Mouse (Mus musculus): Measurements from ENCODE around the gene Stag3.

DNA sequence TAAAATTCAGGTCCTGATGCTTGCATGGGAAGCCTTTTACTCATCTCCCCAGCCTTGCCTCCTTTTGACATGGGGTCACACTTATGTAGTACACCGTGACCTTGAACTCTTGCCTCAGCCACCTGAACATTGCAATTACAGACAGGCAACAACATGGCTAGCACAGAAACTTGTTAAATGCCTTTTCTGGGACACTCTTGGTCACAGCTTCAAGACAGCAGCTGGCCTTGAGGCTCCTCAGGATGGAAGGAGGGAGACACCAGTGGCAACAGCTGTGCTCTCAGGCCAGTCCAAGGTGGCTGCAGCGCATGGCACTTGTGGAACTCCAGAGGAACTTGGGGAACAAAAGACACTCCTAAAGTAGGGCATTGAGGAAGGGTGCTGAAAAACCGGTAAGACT lies 12.9 kb upstream of the Stag3 start:
- TF ChIP-seq POLR2A (IDR thresholded peaks at IDR 0.05; ENCODE audit: insufficient read depth, low read length) (no peak), CTCF (IDR thresholded peaks at IDR 0.05; ENCODE audit: low read depth, low read length) (no peak)
